ENCODE assay signal across 8 mouse cellular contexts in genomic region chr3:131302452-131303319, GRCm38 (mm10). TPM values are rescaled to one million over a fixed set of nuclear protein-coding genes. Genes with fewer than 3 reads are reported as not detected.
DNase-seq lines count a peak whose midpoint lies in the region; ATAC-seq and TF ChIP-seq lines count a peak whose summit lies in the region.

Gene Cyp2u1, minus strand, starts transcription at chr3:131303227.

- no peaks in the 10 kb centered on the region for H3K9me3 ChIP-seq in embryonic facial prominence, embryonic 15.5 days (replicated peaks)
- H3K9me3 ChIP-seq in heart, embryonic 11.5 days (replicated peaks; ENCODE audit: control insufficient read depth, low read length), result no peaks in the 10 kb centered on the region
- H3K9me3 ChIP-seq in kidney, embryonic 15.5 days (replicated peaks), result 0 out of 2 replicates have a peak, but pooled peaks cover 2% of the 10 kb centered on the region

- peak within 1 kb of the TSS; percentile 97 for H3K4me2 ChIP-seq in embryonic facial prominence, embryonic 15.5 days (replicated peaks)
- H3K4me2 ChIP-seq in heart, embryonic 11.5 days, result peak within 1 kb of the TSS; percentile 96
- peak within 1 kb of the TSS; percentile 100 for H3K4me2 ChIP-seq in kidney, embryonic 15.5 days

- H3K36me3 ChIP-seq in embryonic facial prominence, embryonic 15.5 days, result no peaks in the 10 kb centered on the region
- H3K36me3 ChIP-seq in heart, embryonic 11.5 days (ENCODE audit: control insufficient read depth, insufficient read depth, low read length), result no peaks in the 10 kb centered on the region
- no peaks in the 10 kb centered on the region for H3K36me3 ChIP-seq in kidney, embryonic 15.5 days

- TF ChIP-seq CTCF in bone marrow, adult 2 months (IDR thresholded peaks at IDR 0.05; ENCODE audit: control insufficient read depth, insufficient read depth, low read length), result no peak

- H3K27me3 ChIP-seq in embryonic facial prominence, embryonic 15.5 days, result no peaks in the 10 kb centered on the region
- 0 out of 2 replicates have a peak, but pooled peaks cover 3% of the 10 kb centered on the region for H3K27me3 ChIP-seq in heart, embryonic 11.5 days (ENCODE audit: control insufficient read depth, insufficient read depth, low read length)
- H3K27me3 ChIP-seq in kidney, embryonic 15.5 days, result 0 out of 2 replicates have a peak, but pooled peaks cover 6% of the 10 kb centered on the region

- 3% methylated on average over 71 of the region's 71 CpGs for WGBS in bone marrow, adult 2 months
- 1% methylated on average over 71 of the region's 71 CpGs for WGBS in embryonic facial prominence, embryonic 15.5 days
- WGBS in heart, embryonic 11.5 days (ENCODE audit: insufficient replicate concordance), result under 1% methylated on average over 68 of the region's 71 CpGs
- under 1% methylated on average over 71 of the region's 71 CpGs for WGBS in kidney, embryonic 15.5 days

- H3K9ac ChIP-seq in embryonic facial prominence, embryonic 15.5 days, result peak within 1 kb of the TSS; percentile 47
- H3K9ac ChIP-seq in heart, embryonic 11.5 days (ENCODE audit: low read depth, low read length), result peak within 1 kb of the TSS; percentile 76
- H3K9ac ChIP-seq in kidney, embryonic 15.5 days, result peak within 1 kb of the TSS; percentile 60

- peak; percentile 84 for DNase-seq in B cell, adult 2 months
- peak; percentile 83 for DNase-seq in liver
- DNase-seq in monocyte, adult 2 months (ENCODE audit: low read depth in 1 of 2, low spot score in 2 of 2), result peak; percentile 55 to 69
- DNase-seq in spleen, postnatal 14 days (ENCODE audit: low spot score in 2 of 2), result peak; percentile 51 to 67

- H3K4me1 ChIP-seq in bone marrow, adult 2 months (ENCODE audit: control insufficient read depth, insufficient read depth, low read length), result no peaks in the 10 kb centered on the region
- peaks cover 6% of the 10 kb centered on the region for H3K4me1 ChIP-seq in embryonic facial prominence, embryonic 15.5 days
- H3K4me1 ChIP-seq in heart, embryonic 11.5 days (ENCODE audit: control insufficient read depth, insufficient read depth, low read length), result no peaks in the 10 kb centered on the region
- peaks cover 6% of the 10 kb centered on the region; the same call in 1 of the 2 replicates for H3K4me1 ChIP-seq in kidney, embryonic 15.5 days

- peak within 1 kb of the TSS; percentile 66 for H3K4me3 ChIP-seq in bone marrow, adult 2 months (replicated peaks; ENCODE audit: control insufficient read depth, low read depth, low read length)
- H3K4me3 ChIP-seq in embryonic facial prominence, embryonic 15.5 days (replicated peaks), result peak within 1 kb of the TSS; percentile 77
- H3K4me3 ChIP-seq in heart, embryonic 11.5 days (ENCODE audit: low read depth, low read length), result peak within 1 kb of the TSS; percentile 74
- peak within 1 kb of the TSS; percentile 79 for H3K4me3 ChIP-seq in kidney, embryonic 15.5 days (replicated peaks)

- TF ChIP-seq POLR2A in bone marrow, adult 2 months (IDR thresholded peaks at IDR 0.05; ENCODE audit: borderline replicate concordance, control insufficient read depth, low read depth, low read length), result peak; percentile 36; the same call in 1 of the 2 replicates

- peak; percentile 92 for ATAC-seq in embryonic facial prominence, embryonic 15.5 days (ENCODE audit: insufficient number of reproducible peaks, low FRiP score, low TSS enrichment, low read depth)
- peak; percentile 96 for ATAC-seq in heart, embryonic 11.5 days (replicated peaks; ENCODE audit: insufficient number of reproducible peaks, low FRiP score, low TSS enrichment)
- ATAC-seq in kidney, embryonic 15.5 days (replicated peaks; ENCODE audit: low FRiP score), result peak; percentile 97

- no peak within 1 kb of the TSS; the same call in 1 of the 2 replicates for H3K27ac ChIP-seq in bone marrow, adult 2 months (ENCODE audit: control insufficient read depth, insufficient read depth, low read depth, low read length, poor library complexity)
- no peak within 1 kb of the TSS for H3K27ac ChIP-seq in embryonic facial prominence, embryonic 15.5 days (replicated peaks)
- H3K27ac ChIP-seq in heart, embryonic 11.5 days (ENCODE audit: low read depth, low read length), result peak within 1 kb of the TSS; percentile 73
- peak within 1 kb of the TSS; percentile 57 for H3K27ac ChIP-seq in kidney, embryonic 15.5 days

RNA-seq across cellular contexts. Expression of gene Cyp2u1, which starts in this region (rescaled TPM):
- 0.36 and 1.1 TPM in 2 replicates for polyA plus RNA-seq in bone marrow, adult 2 months (2011; ENCODE audit: insufficient read depth, insufficient read length, low replicate concordance, missing spikeins)
- 1.5 and 1.7 TPM in 2 replicates for polyA plus RNA-seq in embryonic facial prominence, embryonic 15.5 days (2015; fragmentation: Nextera tagmentation; extraction: Ambion mirVana)
- 8.1 and 8.4 TPM in 2 replicates for polyA plus RNA-seq in heart, embryonic 11.5 days (2014; fragmentation: Nextera tagmentation; extraction: Ambion mirVana)
- polyA plus RNA-seq in kidney, embryonic 15.5 days (2015; fragmentation: Nextera tagmentation; extraction: Ambion mirVana), result 2.5 and 3.4 TPM in 2 replicates

Comparison
In these comparisons a context has a peak if more than half of its experiments do, and no peak if none do; other contexts are left out.
1. H3K27ac ChIP-seq: peak in heart, embryonic 11.5 days (single experiment) and kidney, embryonic 15.5 days (single experiment); none in bone marrow, adult 2 months (single experiment) and embryonic facial prominence, embryonic 15.5 days (single experiment).
2. Peak in every context shown above with its lines, with median percentiles within 50 percentile points of each other: DNase-seq, H3K4me3 ChIP-seq, ATAC-seq, H3K4me2 ChIP-seq and H3K9ac ChIP-seq.